Mouse (Mus musculus) kidney, postnatal 36 days (tissue): ENCODE data around the gene Flot2.
"Not testable (repeated sequence)": the region's sequence is repeated elsewhere in the genome, so short reads cannot be mapped to it uniquely, and the experiment has no call there.

Experiments
- DNase-seq, 2 experiments: peaks; one replicate each; pipeline ENCODE4 v3.0.0; 2021 to 2022; ENCODE audit warnings: mixed read lengths in 2 of 2

Gene Flot2

GRCm38 (mm10) chr11:78037831-78038752 is at the start of gene Flot2:
Gene Flot2 (plus strand): TSS chr11:78037931.
- peak; percentile 56 to 86 for DNase-seq

DNA sequence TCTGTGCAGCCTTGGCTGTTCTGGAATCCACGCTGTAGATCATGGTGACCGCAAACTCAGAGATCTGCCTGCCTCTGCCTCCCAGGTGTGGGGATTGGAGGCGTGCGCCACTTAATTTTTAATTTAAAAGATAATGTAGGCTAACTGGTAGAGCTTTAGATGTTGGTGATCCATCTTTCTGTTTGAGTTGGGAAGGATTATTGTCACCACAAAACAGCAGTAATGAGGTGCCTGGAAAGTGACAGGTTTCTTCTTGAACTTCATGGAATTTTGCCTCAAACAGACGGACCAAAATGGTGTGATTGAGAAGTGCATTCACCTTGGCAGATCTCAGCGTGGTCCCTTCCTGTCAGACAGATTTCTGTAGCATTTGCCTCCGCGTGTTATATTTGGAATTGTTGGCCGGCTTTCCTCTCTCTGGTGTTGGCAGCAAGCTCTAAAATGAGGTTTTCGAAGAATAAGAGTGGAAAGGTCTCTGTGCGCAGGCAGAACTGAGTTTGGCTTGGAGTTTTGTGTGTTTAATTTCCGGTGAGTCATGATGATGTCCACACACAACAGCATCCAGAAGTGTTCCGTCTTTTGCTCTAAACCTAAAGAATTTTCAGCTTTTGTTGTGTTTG is 48.5 kb upstream of the Flot2 start:
- no peak for DNase-seq

GRCm38 (mm10) chr11:77995556-77995955 is 42.2 kb upstream of the Flot2 start:
- peak; percentile 13 to 27 for DNase-seq

GRCm38 (mm10) chr11:78006446-78006845 is 31.3 kb upstream of the Flot2 start:
- DNase-seq = no peak

GRCm38 (mm10) chr11:78019676-78020075 is 18.1 kb upstream of the Flot2 start:
- peak; percentile 67 to 90 for DNase-seq

DNA sequence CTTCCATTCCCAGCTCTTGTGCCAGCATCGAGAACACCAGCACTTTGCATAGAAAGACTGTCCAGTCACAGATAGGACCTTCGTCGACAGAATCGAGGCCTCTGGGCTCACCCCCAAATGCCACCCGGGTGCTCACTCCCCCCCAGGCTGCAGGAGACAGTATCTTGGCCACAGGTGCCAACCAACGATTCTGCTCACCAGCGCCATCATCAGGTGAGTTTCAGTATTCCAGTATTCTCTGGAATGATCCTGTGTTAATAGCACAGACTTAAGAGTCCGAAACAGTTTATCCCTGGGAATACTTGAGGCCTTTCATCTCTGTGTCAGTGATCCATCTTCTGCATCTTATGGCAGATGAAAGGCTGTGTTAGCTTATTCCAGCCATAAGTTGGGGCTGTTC is 14.1 kb upstream of the Flot2 start:
- DNase-seq = peak in 1 of 2 experiments; percentile 67

GRCm38 (mm10) chr11:78029240-78029639 is 8.5 kb upstream of the Flot2 start:
- DNase-seq = no peak

DNA sequence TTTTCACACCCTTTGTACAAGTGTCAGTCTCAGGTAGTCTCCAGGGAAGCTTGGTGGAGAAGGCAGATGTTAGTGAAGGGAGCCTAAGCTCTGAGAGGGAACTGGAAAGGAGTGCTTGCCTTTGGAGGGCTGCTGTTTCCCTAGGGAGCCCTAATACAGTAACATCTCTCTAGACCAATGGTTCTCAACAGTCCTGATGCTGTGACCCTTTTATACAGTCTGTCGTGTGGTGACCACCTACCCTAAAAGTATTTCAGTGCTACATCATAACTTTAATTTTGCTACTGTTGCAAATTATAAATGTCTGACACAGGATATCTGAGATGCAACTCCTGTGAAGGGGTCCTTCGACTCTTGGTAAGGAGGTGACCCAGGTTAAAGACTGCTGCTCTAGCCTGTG is 7.1 kb upstream of the Flot2 start:
- DNase-seq = no peak

- DNase-seq = no peak
These were observed 6.3 kb upstream of the Flot2 start for GRCm38 (mm10) chr11:78031389-78031788.

DNA sequence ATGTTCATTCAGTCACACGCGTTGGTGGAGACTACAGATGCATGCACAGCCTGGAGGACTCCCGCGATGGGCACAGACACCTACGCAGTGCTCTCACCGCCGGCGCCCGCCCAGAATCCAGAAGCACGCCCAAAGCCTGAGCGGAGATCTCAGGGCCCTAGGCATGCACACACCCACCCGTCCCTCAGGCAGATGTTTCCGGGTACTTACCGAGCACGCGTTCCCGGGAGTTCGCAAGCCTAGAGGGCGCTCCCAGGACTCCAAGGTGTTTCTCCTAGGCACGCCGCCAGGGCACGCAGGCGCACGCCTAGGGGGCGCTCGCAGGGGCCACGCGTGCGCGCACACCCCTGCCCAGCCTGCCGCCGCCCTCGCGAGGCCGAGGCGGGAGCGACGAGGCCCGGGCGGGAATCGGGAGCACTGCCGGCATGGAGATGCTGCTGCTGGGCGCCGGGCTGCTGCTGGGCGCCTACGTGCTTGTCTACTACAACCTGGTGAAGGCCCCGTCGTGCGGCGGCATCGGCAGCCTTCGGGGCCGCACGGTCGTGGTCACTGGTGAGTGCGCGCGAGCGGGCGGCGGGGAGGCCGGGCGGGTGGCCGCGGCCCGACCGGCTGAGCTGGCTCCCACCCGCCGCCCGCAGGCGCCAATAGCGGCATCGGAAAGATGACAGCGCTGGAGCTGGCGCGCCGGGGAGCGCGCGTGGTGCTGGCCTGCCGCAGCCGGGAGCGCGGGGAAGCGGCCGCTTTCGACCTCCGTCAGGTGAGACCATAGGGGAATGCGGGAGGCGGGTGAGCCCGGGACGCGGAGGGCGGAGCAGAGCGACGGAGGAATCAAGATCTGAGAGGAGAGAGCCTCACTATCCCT is 5.6 kb upstream of the Flot2 start, which contains the start of gene Dhrs13:
Dhrs13 (plus strand) TSS at position 334 of the 862 bp plus-strand sequence.
- peak; percentile 96 to 98 for DNase-seq

DNA sequence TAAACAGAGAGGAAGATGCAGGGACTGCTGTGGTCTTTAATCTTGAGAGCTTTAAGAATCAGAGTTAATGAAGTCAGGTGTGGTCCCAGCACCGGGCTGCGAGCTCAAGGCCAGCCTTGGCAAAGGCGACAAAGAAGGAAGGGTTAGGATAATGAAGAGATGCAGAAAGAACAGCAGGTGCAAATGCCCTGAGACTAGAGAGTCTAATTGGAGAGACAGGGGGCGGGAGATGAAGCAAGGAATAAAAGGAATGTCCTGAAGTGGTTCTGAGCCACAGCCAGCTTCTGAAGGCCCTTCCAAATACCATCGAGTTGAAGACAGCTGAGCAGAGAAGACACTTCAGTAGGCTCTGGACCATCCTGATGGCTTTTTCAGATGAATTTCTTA is 4.9 kb upstream of the Flot2 start:
- no peak for DNase-seq

DNA sequence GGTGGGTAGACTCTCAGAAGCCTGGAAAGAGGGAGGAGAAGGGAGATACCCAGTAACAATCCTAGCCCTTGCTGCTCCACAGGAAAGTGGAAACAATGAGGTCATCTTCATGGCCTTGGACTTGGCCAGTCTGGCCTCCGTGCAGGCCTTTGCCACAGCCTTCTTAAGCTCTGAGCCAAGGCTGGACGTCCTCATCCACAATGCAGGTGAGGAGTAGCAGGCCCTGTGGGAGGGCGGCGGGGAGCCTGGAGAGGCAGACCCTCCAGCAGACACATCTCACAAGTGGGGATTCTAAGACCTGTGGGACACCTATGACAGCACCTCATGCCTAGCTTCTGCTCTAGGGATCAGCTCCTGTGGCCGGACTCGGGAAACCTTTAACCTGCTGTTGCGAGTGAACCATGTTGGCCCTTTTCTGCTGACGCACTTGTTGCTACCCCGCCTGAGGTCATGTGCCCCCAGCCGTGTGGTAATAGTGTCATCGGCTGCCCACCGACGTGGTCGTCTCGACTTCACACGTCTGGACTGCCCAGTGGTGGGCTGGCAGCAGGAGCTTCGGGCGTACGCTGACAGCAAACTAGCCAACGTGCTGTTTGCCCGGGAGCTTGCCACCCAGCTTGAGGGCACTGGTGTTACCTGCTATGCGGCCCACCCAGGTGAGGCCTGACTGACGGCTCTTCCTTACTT is 3.7 kb upstream of the Flot2 start:
- DNase-seq = no peak

DNA sequence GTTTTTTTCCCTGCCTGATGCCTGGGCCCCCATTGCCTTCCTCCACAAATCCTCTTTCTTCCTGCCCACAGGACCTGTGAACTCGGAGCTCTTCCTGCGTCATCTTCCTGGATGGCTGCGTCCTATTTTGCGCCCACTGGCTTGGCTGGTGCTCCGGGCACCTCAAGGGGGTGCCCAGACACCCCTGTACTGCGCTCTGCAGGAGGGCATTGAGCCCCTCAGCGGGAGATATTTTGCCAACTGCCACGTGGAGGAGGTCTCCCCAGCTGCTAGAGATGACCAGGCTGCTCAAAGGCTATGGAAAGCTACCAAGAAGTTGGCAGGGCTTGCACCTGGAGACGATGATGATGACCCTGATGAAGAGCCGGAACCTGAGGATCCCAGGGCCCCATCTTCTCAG is 940 bp upstream of the Flot2 start:
- no peak for DNase-seq

DNA sequence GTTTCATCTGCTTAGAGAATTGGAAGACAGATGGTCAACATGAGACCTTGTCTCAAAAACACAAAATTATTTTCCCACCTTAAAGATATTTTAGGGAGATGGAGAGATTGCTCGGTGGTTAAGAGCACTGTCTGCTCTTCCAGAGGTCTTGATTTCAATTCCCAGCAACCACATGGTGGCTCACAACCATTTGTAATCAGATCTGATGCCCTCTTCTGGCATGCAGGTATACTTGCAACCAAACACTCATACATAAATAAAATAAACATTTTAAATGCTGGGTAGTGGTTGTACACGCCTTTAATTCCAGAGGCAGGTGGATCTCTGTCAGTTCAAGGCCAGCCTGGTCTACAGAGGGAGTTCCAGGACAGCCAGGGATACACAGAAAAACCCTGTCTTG is 3.1 kb downstream of the Flot2 start:
- no peak for DNase-seq

- DNase-seq = not testable (repeated sequence)
These were observed 4.6 kb downstream of the Flot2 start for GRCm38 (mm10) chr11:78042290-78042870.

- peak; percentile 95 to 96 for DNase-seq
These were observed 7.1 kb downstream of the Flot2 start for GRCm38 (mm10) chr11:78044758-78045251.

- DNase-seq = not testable (repeated sequence)
These were observed 10.9 kb downstream of the Flot2 start for GRCm38 (mm10) chr11:78048637-78049036.

GRCm38 (mm10) chr11:78053078-78053477 is 15.3 kb downstream of the Flot2 start:
- no peak for DNase-seq

DNA sequence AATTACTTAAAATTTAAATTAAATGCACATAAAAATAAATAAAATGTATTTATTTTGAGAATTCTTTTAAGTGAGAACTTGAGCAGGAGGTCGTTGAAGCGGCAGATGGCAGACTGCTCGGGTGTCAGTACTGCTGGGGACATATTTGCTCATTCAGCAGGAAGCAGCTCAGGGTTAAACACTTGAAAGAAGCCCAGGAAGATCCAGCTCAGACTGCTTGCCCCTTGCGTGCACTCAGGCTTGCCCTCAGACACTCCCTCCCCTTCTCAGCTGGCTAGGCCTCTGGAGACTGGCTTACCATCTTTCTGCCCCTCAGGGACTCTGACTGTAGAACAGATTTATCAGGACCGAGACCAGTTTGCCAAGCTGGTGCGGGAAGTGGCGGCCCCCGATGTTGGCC is 19.2 kb downstream of the Flot2 start:
- DNase-seq = peak in 1 of 2 experiments; percentile 25

- peak; percentile 87 to 91 for DNase-seq
These were observed 22.4 kb downstream of the Flot2 start for GRCm38 (mm10) chr11:78059833-78060757.

GRCm38 (mm10) chr11:78062563-78062962 is 24.8 kb downstream of the Flot2 start:
- no peak for DNase-seq
